Mouse (Mus musculus) inflammation-experienced regulatory T-cells, adult 16 weeks (primary cell): ENCODE data around the gene Gtf2f1. TPM values are rescaled to one million over a fixed set of nuclear protein-coding genes. Genes with fewer than 3 reads are reported as not detected.

ENCODE experiments used
- polyA plus RNA-seq: library from polyadenylated mRNA; unstranded; fragments of 100-300 nt; shearing (Covaris generic); gene quantifications from one replicate; pipeline ENCODE4 v1.2.1, GENCODE M21; 2017

Gene Gtf2f1
- 93.0 TPM for polyA plus RNA-seq

GRCm38 (mm10) chr17:57011236-57012141, at the start of gene Gtf2f1, which contains the start of gene Gm17949:
Gene Gtf2f1 (minus strand): TSS chr17:57011288.
Gene Gm17949 (plus strand): TSS chr17:57011469.

GRCm38 (mm10) chr17:57059486-57059977, 48.4 kb upstream of the Gtf2f1 start, which contains the start of gene Slc25a23:
Gene Slc25a23 (minus strand): TSS chr17:57059863.

GRCm38 (mm10) chr17:57058891-57059485, 47.9 kb upstream of the Gtf2f1 start, which contains the start of gene Crb3:
Gene Crb3 (plus strand): TSS chr17:57059105.

GRCm38 (mm10) chr17:57041554-57041953, 30.5 kb upstream of the Gtf2f1 start, which contains the start of gene Slc25a41:
Gene Slc25a41 (minus strand): TSS chr17:57041654.

GRCm38 (mm10) chr17:57030931-57031660, 20.0 kb upstream of the Gtf2f1 start, which contains the start of gene Khsrp:
Gene Khsrp (minus strand): TSS chr17:57031522.

GRCm38 (mm10) chr17:56999968-57000609, 11.0 kb downstream of the Gtf2f1 start, which contains the start of gene Pspn:
Gene Pspn (minus strand): TSS chr17:57000018.

GRCm38 (mm10) chr17:56997029-56997667, 13.9 kb downstream of the Gtf2f1 start, which contains the start of gene Alkbh7:
Gene Alkbh7 (plus strand): TSS chr17:56997339.

GRCm38 (mm10) chr17:56990115-56990746, 20.9 kb downstream of the Gtf2f1 start, which contains the start of gene Clpp:
Gene Clpp (plus strand): TSS chr17:56990305.

GRCm38 (mm10) chr17:56982013-56982412, 29.1 kb downstream of the Gtf2f1 start, which contains the start of gene Acer1:
Gene Acer1 (minus strand): TSS chr17:56982126.

Other genes with a start within 250 kb of the Gtf2f1 start
- gene Dus3l, start 246.5 kb downstream of the Gtf2f1 start, polyA plus RNA-seq = 64.7 TPM
- gene Prr22, start 241.0 kb downstream of the Gtf2f1 start, polyA plus RNA-seq = 2.4 TPM
- gene Rfx2, start 180.3 kb downstream of the Gtf2f1 start, polyA plus RNA-seq = 1.4 TPM
- gene Acsbg2, start 136.8 kb downstream of the Gtf2f1 start, polyA plus RNA-seq = not detected
- gene 1700061G19Rik, start 135.8 kb downstream of the Gtf2f1 start, polyA plus RNA-seq = 0.11 TPM
- 4.8 TPM for gene Mllt1, start 75.9 kb downstream of the Gtf2f1 start, polyA plus RNA-seq
- not detected for gene Acer1, start 29.2 kb downstream of the Gtf2f1 start, polyA plus RNA-seq
- gene Clpp, start 21.0 kb downstream of the Gtf2f1 start, polyA plus RNA-seq = 94.9 TPM
- 37.9 TPM for gene Alkbh7, start 13.9 kb downstream of the Gtf2f1 start, polyA plus RNA-seq
- 1.8 TPM for gene Pspn, start 11.3 kb downstream of the Gtf2f1 start, polyA plus RNA-seq
- gene Gm17949, start 181 bp upstream of the Gtf2f1 start, polyA plus RNA-seq = 0.93 TPM
- gene Khsrp, start 20.2 kb upstream of the Gtf2f1 start, polyA plus RNA-seq = 7.8 TPM
- gene Slc25a41, start 30.4 kb upstream of the Gtf2f1 start, polyA plus RNA-seq = not detected
- 3.1 TPM for gene Crb3, start 47.8 kb upstream of the Gtf2f1 start, polyA plus RNA-seq
- 3.8 TPM for gene Slc25a23, start 48.6 kb upstream of the Gtf2f1 start, polyA plus RNA-seq
- 327 TPM for gene Dennd1c, start 67.2 kb upstream of the Gtf2f1 start, polyA plus RNA-seq
- 2.0 TPM for gene Tubb4a, start 76.5 kb upstream of the Gtf2f1 start, polyA plus RNA-seq
- 10.2 TPM for gene Tnfsf9, start 94.0 kb upstream of the Gtf2f1 start, polyA plus RNA-seq
- gene Cd70, start 138.5 kb upstream of the Gtf2f1 start, polyA plus RNA-seq = 0.35 TPM
- 11.9 TPM for gene Tnfsf14, start 182.9 kb upstream of the Gtf2f1 start, polyA plus RNA-seq
- gene C3, start 216.8 kb upstream of the Gtf2f1 start, polyA plus RNA-seq = 3.4 TPM
- 103 TPM for gene Gpr108, start 237.2 kb upstream of the Gtf2f1 start, polyA plus RNA-seq
- gene Trip10, start 238.2 kb upstream of the Gtf2f1 start, polyA plus RNA-seq = 8.6 TPM